Mouse (Mus musculus) frontal cortex, postnatal 14 days (tissue): ENCODE measurements at regions not wholly inside any gene's neighbourhood (a gene's known extent, or its start where the extent isn't known, plus 50 kb on each side); places are given as distances from the start of the nearest gene placed in this dataset.

Source experiments
- DNase-seq, 2 experiments: peaks; one replicate each; pipeline ENCODE4 v3.0.0; 2022; ENCODE audit warnings: low spot score in 2 of 2

DNA sequence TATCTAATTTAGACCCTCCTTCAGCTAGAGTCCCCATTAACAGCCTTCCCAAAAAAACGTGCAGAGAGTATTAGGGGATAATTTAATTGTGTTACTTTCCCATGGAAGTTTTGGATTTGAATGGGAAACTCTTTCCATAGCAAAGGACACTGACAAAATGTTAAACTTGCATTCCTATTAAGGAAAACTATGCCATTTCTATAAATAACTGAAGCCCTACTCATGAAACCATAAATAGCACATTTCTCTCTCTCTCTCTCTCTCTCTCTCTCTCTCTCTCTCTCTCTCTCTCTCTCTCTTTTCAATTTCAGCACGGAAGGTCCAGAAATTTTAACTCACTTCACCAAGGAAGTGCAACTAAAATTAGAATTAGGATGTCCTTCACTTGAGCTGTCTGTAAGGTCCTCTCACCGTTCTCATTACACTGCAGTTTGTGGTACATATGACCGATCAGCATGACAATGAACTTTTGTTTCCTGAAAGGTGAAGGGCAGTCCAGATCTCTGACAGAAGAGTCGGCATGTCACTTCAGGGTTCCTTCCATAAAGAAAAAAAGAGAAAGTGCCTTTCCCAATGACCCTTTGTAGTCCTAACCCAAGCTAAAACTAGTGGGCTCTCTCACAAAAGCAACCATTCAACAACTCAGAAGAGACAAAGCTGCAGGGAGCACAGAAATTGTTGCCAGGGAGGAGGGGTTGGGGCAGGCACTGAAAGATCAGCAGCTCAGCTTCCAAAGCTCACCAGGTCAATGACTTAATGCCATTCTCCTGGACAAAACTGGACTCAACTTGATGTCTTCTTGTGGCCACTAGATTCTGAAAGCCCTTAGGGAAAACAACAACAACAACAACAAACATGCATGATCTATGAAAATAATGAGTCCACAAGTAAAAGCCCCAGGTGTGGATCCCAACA is 696.9 kb downstream of the Diaph3 start:
- no peak for DNase-seq

DNA sequence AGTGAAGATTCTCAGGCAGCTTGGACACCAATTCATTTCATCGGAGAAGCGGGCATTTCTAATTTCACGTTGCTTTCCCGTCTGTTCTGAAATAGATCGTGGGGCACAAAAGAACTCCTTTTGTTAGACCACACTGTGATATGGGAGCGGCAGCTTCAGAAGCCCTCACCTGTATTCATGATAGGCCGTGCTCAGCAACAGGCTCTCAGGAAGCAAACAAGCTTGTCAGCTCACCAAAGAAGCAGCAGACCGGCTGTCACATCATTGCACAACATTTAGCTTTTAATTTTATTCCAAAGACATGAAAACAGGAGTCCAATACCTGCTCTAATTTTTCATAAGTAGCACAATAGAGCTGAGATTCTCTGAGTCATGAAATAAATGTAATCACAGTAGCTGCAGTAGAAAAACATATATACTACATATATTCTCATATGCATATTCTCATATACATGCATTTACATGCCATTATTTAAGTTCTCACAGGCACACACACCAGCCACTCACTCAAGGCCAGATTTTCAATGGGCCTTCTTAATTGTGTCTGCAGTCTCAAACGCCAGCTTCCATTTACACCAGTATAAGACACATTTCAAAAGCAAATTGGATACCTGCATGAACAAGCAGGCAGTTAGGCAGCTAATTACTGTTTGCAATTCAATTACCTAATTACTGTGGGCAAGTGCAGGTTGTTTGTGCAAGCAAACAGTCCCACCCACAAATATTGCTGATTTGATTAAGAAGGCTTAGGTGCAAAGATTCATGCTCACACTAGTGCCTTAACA is 698.9 kb downstream of the Diaph3 start:
- no peak for DNase-seq

DNA sequence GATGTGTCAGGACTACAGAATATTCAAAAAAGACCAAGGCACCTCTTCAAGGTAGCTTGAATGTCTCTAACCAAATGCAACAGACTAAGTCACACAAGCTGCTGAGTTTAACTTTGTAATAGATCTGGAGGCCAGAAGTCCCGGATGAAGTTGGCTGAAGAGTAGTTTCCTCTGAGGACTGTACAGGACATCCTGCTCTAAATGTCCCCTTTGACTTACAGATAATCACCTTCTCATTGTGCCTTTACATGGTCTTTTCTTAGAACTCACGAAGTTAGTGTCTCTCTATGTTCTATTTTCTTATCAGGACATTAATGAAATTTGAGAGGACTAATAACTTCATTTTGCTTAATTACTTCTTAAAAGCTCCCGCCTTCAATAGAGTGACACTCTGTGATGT is 703.7 kb downstream of the Diaph3 start:
- no peak for DNase-seq

DNA sequence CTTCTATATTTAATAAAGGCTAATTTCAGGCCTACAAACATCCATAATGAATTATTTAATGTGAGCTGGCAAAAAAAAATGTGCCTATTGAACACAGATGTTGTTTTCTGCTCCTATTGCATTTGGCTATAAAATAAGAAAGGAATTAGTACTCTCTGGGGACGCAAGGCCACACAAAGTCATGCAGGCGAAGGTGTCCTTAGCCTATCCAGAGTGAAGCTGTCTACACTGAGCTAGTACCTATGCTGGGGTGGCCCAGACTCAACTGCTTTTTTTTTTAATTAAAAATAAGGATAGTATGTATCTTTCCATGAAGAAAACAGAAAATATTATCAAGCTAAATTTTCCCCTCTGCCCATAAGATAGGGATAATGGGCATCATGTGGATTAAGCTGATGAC is 705.7 kb downstream of the Diaph3 start:
- DNase-seq: no peak

DNA sequence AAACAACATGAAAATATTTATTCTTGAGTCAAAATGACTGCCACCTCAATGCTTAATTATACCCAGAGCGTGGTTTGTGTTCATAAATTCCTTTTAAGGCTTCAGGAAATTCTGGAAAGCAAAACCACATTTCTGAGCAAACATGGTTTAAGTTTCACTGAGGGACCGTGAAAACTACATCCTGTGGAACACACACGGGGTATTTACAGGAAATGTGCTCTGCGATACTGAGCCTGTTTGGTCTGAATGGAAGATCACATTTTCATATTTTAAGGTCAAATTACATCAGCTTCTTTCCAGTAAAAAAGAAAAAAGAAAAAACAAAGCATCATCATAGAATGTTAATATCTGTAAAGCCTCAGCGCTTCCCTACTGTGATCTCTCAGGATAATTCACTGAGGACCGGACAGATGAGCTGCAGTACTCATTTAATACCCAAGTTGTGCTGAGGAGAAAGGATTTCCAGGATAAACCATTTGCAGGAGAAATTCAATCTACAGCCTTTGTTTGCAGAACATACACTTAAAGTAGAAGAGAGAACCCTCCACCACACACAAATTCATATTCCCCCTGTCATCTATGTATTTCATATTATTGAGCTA is 709.7 kb downstream of the Diaph3 start:
- no peak for DNase-seq

DNA sequence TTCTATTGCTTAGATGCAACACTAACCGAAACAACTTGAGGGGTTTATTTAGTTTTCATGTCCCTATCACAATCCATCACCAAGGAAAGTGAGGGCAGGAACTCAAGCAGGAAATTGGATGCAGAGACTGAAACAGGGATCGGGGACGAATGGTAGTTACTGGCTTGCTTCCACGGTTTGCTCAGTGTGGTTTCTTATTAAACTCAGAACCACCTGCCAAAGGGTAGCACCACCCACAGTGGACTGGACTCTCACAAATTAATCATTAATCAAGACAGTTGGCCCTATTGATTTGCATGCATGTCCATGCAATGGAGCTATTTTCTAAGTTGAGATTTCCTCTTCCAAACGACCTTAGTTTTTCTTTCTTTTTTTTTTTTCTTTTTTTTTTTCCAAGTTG is 719.2 kb downstream of the Diaph3 start:
- no peak for DNase-seq

DNA sequence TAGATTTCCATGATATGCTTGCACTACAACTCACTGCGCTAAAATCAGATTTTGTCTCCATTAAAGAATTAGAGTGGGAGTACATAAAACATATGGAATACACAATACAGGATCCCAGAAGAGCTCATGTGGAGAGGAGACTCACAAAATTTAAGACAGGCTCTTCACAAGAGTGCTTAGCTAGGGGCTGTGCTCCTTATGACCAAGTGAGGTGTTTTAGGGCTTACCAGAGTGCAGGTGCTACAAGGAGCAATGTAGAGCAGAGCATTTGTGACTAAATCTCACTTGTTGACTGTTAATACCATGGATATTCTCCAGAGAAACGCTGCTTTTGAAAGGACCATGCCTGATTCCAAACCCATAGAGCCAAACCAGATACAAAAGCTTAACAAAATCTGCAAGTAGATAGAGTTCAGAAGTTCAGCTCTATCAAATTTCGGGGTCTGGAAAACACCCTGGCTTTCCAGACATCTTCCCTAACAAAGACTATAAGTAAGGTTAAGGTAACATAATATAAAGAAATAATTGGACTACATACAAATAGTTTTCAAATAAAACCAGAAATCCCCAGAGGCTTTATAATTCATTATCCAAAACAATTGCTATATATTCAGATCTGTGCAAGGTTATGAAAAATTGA is 721.0 kb downstream of the Diaph3 start:
- no peak for DNase-seq

DNA sequence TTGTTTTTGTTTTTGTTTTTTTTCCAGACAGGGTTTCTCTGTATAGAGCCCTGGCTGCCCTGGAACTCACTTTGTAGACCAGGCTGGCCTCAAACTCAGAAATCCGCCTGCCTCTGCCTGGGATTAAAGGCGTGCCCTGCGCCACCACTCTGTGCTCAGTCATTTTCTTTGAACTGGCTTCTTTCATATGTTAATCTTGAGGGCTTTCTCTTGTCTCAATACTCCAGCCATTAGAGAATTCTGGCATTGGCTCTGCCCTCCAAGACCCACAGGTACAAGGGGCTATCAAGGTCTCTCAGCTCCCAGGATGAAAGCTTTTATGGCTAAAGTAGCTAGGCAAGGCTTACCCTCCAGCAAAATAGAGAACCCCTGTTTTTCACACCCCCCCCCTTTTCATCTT is 744.2 kb downstream of the Diaph3 start:
- no peak for DNase-seq

DNA sequence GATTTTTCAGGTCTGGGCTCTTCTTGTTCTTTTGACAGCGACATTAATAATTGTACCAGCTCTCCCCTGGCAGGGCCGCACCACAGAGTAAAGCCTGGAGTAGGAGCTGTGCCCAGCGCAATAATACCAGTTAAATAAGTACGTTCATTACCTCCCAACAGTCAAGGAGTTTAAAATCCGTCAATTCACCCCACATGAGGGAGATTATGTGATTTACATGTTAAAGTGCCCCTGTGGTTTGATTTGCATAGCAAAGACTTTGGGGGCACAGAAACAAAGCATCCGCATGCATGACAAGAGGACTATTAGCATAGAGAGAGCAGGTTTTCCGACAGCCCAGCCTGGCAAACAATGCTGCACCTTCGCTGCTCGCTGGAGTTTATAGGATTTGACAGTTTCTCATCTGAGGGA is 745.1 kb downstream of the Diaph3 start:
- DNase-seq: no peak

DNA sequence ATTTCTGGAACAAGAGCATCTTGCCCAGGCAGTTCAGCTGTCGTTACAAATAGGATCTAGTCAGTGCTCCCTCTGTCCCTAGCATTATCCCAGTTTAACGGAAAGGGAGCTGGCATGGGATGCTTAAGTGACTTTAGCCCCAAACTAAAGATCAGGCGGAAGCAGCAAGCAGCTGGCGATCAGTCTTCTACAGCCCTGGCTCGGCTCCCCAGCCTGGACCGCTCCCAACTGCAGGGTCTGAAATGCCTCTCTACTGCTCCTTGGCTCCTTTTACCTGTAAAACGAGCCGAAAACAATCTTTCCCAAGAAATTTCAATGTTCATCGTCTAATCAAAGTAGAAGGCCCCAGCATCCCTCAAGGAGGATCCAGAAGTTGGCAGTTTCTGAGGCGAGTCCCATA is 745.5 kb downstream of the Diaph3 start:
- no peak for DNase-seq

DNA sequence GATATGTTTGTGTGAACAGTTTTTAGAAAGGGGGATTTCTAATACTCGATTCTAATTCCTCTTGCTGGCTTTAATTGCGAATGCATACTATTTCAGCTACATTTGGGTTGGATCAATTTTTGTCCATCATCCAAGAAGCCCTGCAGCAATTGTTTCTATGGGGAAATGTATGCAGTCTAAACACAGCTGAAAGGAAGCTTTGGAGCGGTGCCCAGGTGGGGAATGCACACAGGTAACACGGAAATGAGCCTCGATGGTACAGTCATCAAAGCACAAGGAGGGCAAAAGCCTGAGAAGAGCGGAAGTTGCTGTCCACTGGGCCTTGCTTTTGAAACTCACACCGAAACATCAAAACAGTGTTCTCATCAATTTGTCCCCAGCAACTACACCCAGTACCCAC is 746.0 kb downstream of the Diaph3 start:
- DNase-seq: no peak

DNA sequence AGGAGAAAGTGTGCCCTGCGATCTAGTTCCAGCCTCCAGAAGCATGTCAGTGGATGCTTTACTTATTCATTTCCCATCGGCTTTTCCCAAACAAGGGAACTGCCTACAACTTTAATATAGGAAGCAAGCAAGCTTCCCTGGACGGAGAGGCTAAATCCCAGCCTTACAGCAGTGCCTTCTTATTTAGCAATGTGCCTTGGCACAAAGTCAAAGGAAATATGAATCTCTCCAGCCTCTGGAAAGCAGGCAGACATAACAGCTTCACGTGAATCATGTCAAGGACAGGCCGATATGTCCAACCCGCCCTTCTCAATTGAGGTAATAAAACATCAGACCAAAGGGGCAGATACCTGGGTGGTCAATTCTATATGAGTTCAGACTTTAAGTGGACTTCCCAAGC is 755.9 kb downstream of the Diaph3 start:
- no peak for DNase-seq

DNA sequence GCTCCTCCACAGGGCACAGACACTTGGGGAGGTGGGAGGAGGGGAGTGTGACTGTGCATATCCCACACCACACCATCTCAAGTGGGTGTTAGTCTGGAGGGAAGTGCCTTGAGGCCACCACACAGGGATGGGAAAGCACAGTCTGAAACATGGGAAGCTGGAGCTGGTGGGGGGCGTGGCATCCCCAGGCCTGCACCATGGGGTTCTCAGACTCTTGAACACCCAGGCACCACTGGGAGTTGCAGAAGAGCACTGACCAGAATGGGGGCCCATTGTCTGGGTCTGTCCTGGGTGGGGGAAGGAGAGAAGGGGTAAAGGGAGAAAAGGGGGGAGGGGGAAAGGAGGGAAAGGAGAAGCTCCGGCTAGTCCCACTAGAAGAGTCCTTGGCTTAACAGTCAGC is 776.0 kb downstream of the Diaph3 start:
- no peak for DNase-seq

DNA sequence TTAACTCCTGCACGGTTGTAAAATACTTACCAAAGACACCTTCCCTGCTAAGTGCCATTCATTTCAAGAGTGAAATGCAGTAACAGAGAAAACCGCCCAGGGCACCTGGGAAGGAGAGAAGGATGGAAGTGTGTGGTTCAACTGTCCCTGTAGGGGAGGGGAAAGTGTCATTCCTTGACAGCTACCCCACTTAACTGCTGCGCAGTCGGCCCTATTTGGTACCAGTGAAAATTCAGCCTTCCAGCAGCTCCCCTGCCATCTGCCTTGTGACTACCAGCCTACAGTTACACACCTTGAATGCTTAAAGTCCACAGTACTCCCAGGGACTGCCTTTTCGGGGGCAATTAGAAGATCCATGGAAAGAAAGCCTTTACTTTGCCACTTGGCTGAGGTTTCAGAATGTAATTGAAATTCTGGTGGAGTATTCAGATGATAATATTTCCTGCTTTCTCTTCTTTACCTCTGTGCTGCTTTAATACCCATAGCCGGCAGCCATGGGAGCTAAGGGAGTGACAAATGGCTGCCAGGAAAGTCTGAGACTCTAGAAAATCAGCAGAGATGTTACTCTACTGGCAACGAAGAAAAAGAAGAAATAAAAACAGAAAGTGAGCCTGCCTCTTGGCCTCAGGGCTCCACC is 780.5 kb downstream of the Diaph3 start:
- DNase-seq: no peak

DNA sequence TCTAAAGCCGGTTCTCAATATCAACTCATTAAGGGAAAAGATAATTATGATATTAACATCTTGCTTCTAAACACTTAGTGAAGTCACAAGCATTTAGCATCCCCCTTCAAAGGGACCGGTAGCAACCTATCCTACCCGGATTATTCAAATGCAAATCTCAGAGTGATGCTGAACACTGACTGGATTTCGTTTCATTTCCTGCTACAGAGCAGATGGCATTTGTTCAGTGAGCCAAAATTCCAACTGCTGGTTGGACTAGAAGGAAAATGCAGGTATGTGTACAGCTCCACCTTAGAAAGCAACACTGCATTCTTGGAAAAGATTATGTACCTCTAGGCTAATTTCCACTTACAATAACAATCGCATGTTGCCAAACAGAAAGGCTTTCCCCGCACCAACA is 782.5 kb downstream of the Diaph3 start:
- DNase-seq: no peak

DNA sequence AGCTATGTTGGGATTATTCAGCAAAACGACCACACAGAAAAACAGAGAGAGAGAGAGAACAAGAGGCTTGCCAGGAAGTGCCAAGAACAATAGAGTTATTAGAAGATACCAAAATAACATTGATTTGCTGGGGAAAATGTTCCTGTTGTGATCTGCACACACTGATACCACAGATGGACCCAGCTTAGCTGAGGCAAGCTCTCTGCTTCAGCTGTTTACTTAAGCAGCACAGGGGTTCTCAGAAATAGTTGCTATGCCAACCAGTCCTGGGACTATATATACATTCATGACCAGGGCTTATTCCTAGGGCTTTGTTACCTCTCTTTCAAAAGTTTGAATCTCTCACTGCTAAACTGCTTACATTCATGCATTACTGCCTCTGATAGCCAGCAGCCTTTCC is 790.5 kb downstream of the Diaph3 start:
- no peak for DNase-seq

DNA sequence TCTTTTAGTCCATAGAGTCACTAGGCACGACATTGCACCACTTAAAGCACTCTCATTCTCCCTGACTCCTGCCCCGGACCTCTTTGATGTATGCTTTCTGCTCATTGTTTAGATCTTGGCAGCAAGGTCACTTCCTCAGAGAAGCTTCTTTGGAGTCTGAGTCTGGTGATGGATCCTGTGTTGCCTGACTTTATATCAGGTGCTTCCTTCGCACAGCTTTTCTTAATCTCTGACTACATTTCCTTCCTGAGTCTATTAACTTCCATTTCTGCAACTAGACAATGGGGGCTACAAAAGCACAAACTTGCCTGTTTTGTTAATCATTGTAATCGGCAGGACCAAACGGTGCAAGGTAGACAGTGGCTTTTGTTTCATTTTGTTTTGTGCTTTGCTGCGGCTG is 802.0 kb downstream of the Diaph3 start:
- no peak for DNase-seq

DNA sequence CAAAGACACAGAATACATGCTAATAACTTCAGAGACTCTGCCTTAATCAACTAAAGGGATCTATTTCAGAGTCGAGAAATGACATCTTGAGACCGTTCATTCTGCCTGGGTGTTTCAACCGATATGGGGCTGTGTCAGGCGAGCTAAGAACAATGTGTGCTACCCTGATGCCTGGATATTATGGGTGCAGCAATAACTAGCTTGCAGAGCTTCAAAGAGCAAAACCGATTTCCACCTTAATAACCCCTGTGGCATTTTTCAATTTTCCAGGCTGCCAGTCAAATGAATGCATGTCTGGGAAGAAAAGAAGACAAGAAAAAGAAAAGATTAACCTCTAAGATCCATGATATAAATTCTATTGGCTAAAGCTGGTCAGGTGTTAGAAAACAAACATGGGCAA is 804.0 kb downstream of the Diaph3 start:
- DNase-seq: no peak

DNA sequence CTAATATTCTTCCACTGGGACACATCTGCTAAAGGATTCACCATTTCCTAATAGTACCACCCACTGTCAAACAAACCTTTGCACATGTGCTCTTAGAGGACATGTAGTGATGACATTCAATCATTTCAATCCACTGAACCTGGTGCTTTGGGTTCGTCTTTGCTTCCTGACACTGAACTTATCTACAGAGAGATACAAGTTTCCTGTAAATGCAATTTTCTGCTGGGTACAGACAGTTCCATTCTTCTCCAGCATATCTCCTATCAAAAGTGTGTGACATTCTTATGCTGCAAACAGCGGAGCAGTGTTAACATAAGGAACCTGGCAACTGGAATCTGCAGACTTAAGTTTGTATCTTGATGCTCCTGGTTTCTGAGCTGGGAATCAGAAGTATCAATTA is 805.8 kb downstream of the Diaph3 start:
- no peak for DNase-seq

DNA sequence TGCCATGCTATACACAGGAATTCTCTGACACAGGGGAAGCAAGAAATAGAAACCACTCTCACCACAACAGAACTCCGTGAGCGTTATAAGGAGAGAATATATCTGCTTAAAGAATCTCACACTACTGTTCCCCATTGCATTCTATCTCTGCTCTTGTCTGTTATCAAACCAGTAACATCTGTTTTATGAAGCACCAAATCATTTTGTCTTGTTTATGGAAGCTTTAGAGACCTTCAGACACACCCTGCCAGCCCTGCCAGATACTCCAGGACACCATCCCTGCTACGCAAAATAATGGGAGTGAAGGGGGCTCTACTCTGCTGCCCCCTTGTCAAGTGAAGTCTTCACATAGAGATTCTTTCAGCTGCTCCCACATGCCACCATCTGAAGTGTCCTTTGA is 811.9 kb downstream of the Diaph3 start:
- DNase-seq: no peak

DNA sequence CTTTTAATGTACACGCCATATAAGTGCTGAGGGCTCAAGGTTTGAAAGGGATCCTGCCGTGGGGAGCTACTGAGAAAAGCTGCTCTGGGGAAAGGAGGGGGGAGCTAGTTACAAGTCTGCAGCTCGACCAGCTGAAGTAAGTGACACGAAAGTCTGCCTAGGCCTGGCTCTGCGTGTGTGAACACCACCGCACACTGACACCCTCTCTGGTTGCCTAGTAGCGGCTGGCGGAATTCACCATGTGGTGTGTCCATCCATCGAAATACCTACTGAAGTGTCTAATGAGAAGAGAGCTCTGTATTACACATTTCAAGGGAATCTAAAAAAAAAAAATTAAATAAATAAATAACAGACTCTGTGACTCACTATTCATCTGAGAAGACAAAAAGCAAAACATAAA is 813.4 kb downstream of the Diaph3 start:
- DNase-seq: peak; percentile 30 to 39

DNA sequence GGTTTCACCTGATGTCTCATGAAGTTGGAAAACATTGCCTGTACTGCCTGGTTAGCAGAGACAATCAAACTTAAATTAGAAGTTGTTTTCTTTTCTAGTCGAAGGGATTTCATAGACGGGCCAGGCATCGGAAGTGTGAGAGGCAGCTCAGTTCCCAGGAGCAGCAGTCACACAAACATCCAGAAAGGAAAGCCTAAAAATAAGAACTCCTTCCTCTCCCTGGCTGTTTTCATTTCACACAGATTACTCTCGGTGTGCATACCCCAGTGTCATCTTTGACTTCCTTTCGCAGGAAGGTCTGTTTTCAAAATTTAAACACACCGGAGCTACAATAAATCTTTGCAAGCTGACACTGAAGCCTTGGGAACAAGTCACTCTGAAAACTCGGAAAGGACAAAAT is 818.7 kb downstream of the Diaph3 start:
- no peak for DNase-seq
